8 mouse cellular contexts compared by ENCODE assay signal in genomic region chr17:24696011-24696697, GRCm38 (mm10). TPM values are rescaled to one million over a fixed set of nuclear protein-coding genes. Genes with fewer than 3 reads are reported as not detected.
A peak's percentile ranks its signal among the peaks of the same experiment; 100 is the strongest.
DNase-seq lines count a peak whose midpoint lies in the region; ATAC-seq lines count a peak whose summit lies in the region.

Gene Gfer, minus strand, starts transcription at chr17:24696156.
Gene Noxo1, plus strand, starts transcription at chr17:24696234.

- H3K4me1 ChIP-seq in hindbrain, embryonic 16.5 days (ENCODE audit: control insufficient read depth, insufficient read depth, low read depth, low read length): peaks cover 20% of the 10 kb centered on the region
- H3K4me1 ChIP-seq in megakaryocyte, embryonic 14.5 days: peaks cover 53% of the 10 kb centered on the region

- DNase-seq in T-cell, adult 2 months (ENCODE audit: low spot score): peak; percentile 74
- DNase-seq in cerebellum, postnatal 36 days: peak; percentile 78 to 90
- DNase-seq in gastrocnemius, adult 18-20 months (ENCODE audit: low spot score): peak; percentile 88
- peak; percentile 67 to 76 for DNase-seq in left cerebral cortex, adult 8-10 months (ENCODE audit: low spot score in 2 of 2)
- DNase-seq in right cerebral cortex, postnatal 10 days (ENCODE audit: low spot score in 2 of 2): peak; percentile 90
- peak; percentile 86 for DNase-seq in urinary bladder, postnatal 25 days (ENCODE audit: low spot score)

- WGBS in hindbrain, embryonic 16.5 days: under 1% methylated on average over 75 of the region's 76 CpGs

- H3K36me3 ChIP-seq in hindbrain, embryonic 16.5 days (ENCODE audit: control insufficient read depth, insufficient read depth, low read length): peaks cover 19% of the 10 kb centered on the region
- H3K36me3 ChIP-seq in megakaryocyte, embryonic 14.5 days (replicated peaks; ENCODE audit: low read length): peaks cover 44% of the 10 kb centered on the region

- H3K9ac ChIP-seq in hindbrain, embryonic 16.5 days (ENCODE audit: low read depth, low read length): peak within 1 kb of the TSS; percentile 90

- no peaks in the 10 kb centered on the region for H3K27me3 ChIP-seq in hindbrain, embryonic 16.5 days (replicated peaks; ENCODE audit: control insufficient read depth, insufficient read depth, low read length)
- no peaks in the 10 kb centered on the region for H3K27me3 ChIP-seq in megakaryocyte, embryonic 14.5 days (replicated peaks)

- H3K9me3 ChIP-seq in hindbrain, embryonic 16.5 days (ENCODE audit: control insufficient read depth, low read length): no peaks in the 10 kb centered on the region
- H3K9me3 ChIP-seq in megakaryocyte, embryonic 14.5 days: no peaks in the 10 kb centered on the region

- ATAC-seq in hindbrain, embryonic 16.5 days: peak; percentile 93

- peak within 1 kb of the TSS; percentile 69 for H3K4me2 ChIP-seq in hindbrain, embryonic 16.5 days (ENCODE audit: low read length)

- H3K4me3 ChIP-seq in hindbrain, embryonic 16.5 days (ENCODE audit: low read length): peak within 1 kb of the TSS; percentile 72
- H3K4me3 ChIP-seq in megakaryocyte, embryonic 14.5 days (replicated peaks): peak within 1 kb of the TSS; percentile 99

- H3K27ac ChIP-seq in hindbrain, embryonic 16.5 days (ENCODE audit: low read depth, low read length): peak within 1 kb of the TSS; percentile 96

RNA-seq across cellular contexts. Expression of gene Gfer, which starts in this region (rescaled TPM):
- total RNA-seq in gastrocnemius, adult 18-20 months (2021): 10 to 100 TPM; 41.1 to 48.3 TPM
- 35.4 and 37.3 TPM in 2 replicates for polyA plus RNA-seq in hindbrain, embryonic 16.5 days (2015; fragmentation: Nextera tagmentation; extraction: Ambion mirVana)
- total RNA-seq in left cerebral cortex, adult 8-10 months (2022): 10 to 100 TPM; 17.6 to 19.2 (median 18.0) TPM
- 47.3 and 53.9 TPM in 2 replicates for polyA plus RNA-seq in megakaryocyte, embryonic 14.5 days (2012; ENCODE audit: insufficient read depth, low replicate concordance)

RNA-seq across cellular contexts. Expression of gene Noxo1, which starts in this region (rescaled TPM):
- under 1 TPM; 0.32 to 0.95 TPM for total RNA-seq in gastrocnemius, adult 18-20 months (2021)
- 1.7 and 2.3 TPM in 2 replicates for polyA plus RNA-seq in hindbrain, embryonic 16.5 days (2015; fragmentation: Nextera tagmentation; extraction: Ambion mirVana)
- 1 to 10 TPM; 2.8 to 5.9 (median 3.0) TPM for total RNA-seq in left cerebral cortex, adult 8-10 months (2022)
- polyA plus RNA-seq in megakaryocyte, embryonic 14.5 days (2012; ENCODE audit: insufficient read depth, low replicate concordance): 1.5 and 2.1 TPM in 2 replicates

Comparison
In these comparisons a context has a peak if more than half of its experiments do, and no peak if none do; other contexts are left out.
1. Peak in every context shown above with its lines: DNase-seq, ATAC-seq, H3K4me3 ChIP-seq and H3K27ac ChIP-seq.